Mouse (Mus musculus): ENCODE measurements at regions not wholly inside any gene's neighbourhood (a gene's known extent, or its start where the extent isn't known, plus 50 kb on each side); places are given as distances from the start of the nearest gene placed in this dataset.
A peak's percentile ranks its signal among the peaks of the same experiment; 100 is the strongest.
"Not testable (repeated sequence)": the region's sequence is repeated elsewhere in the genome, so short reads cannot be mapped to it uniquely, and the experiment has no call there.

GRCm38 (mm10) chr14:116586742-116587141 is 338.4 kb upstream of the Gpc6 start:
- no peak for DNase-seq
- intact Hi-C loops (cut with DNase I): no loop called here

GRCm38 (mm10) chr14:116589529-116589928 is 335.6 kb upstream of the Gpc6 start:
- DNase-seq: no peak
- intact Hi-C loops (cut with DNase I): no loop called here

- intact Hi-C loops (cut with DNase I): no loop called here
- DNase-seq: no peak
These were observed 335.0 kb upstream of the Gpc6 start for GRCm38 (mm10) chr14:116590111-116590510.

- DNase-seq: no peak
- intact Hi-C loops (cut with DNase I): no loop called here
These were observed 317.0 kb upstream of the Gpc6 start for GRCm38 (mm10) chr14:116608130-116608529.

- DNase-seq: no peak
- intact Hi-C loops (cut with DNase I): no loop called here
These were observed 313.9 kb upstream of the Gpc6 start for GRCm38 (mm10) chr14:116611210-116611609.

GRCm38 (mm10) chr14:116632181-116632580 is 292.9 kb upstream of the Gpc6 start:
- intact Hi-C loops (cut with DNase I): no loop called here
- no peak for DNase-seq

GRCm38 (mm10) chr14:116642091-116642490 is 283.0 kb upstream of the Gpc6 start:
- DNase-seq: no peak
- intact Hi-C loops (cut with DNase I): no loop called here

- intact Hi-C loops (cut with DNase I): no loop called here
- DNase-seq: no peak
These were observed 273.2 kb upstream of the Gpc6 start for GRCm38 (mm10) chr14:116651897-116652296.

- intact Hi-C loops (cut with DNase I): no loop called here
- DNase-seq: no peak
These were observed 241.2 kb upstream of the Gpc6 start for GRCm38 (mm10) chr14:116683909-116684308.

GRCm38 (mm10) chr14:116697675-116698074 is 227.4 kb upstream of the Gpc6 start:
- intact Hi-C loops (cut with DNase I): no loop called here
- DNase-seq: no peak

GRCm38 (mm10) chr14:116698437-116698836 is 226.7 kb upstream of the Gpc6 start:
- DNase-seq: no peak
- intact Hi-C loops (cut with DNase I): no loop called here

GRCm38 (mm10) chr14:116734596-116734995 is 190.5 kb upstream of the Gpc6 start:
- intact Hi-C loops (cut with DNase I); DNase-seq: not testable (repeated sequence)

GRCm38 (mm10) chr14:116754438-116755157 is 170.5 kb upstream of the Gpc6 start:
- intact Hi-C loops (cut with DNase I): no loop called here

GRCm38 (mm10) chr14:116761429-116761828 is 163.7 kb upstream of the Gpc6 start:
- no peak for DNase-seq
- intact Hi-C loops (cut with DNase I): no loop called here

More at GRCm38 (mm10) chr14:116754438-116755157, 170.5 kb upstream of the Gpc6 start:
- DNase-seq: no peak

- DNase-seq: no peak
- intact Hi-C loops (cut with DNase I): no loop called here
These were observed 154.0 kb upstream of the Gpc6 start for GRCm38 (mm10) chr14:116771120-116771519.

GRCm38 (mm10) chr14:116771671-116772070 is 153.4 kb upstream of the Gpc6 start:
- DNase-seq: no peak
- intact Hi-C loops (cut with DNase I): no loop called here

- intact Hi-C loops (cut with DNase I): no loop called here
- no peak for DNase-seq
These were observed 145.5 kb upstream of the Gpc6 start for GRCm38 (mm10) chr14:116779661-116780060.

- DNase-seq: no peak
These were observed 141.3 kb upstream of the Gpc6 start for GRCm38 (mm10) chr14:116783840-116784239.

GRCm38 (mm10) chr14:116806504-116806903 is 118.6 kb upstream of the Gpc6 start:
- intact Hi-C loops (cut with DNase I): no loop called here
- no peak for DNase-seq

More at GRCm38 (mm10) chr14:116783840-116784239, 141.3 kb upstream of the Gpc6 start:
- intact Hi-C loops (cut with DNase I): no loop called here

- intact Hi-C loops (cut with DNase I): no loop called here
- no peak for DNase-seq
These were observed 116.5 kb upstream of the Gpc6 start for GRCm38 (mm10) chr14:116808581-116808980.

- intact Hi-C loops (cut with DNase I): no loop called here
- peak; percentile 42 for DNase-seq
These were observed 114.3 kb upstream of the Gpc6 start for GRCm38 (mm10) chr14:116810661-116811345.

GRCm38 (mm10) chr14:116837235-116837634 is 87.9 kb upstream of the Gpc6 start:
- DNase-seq: no peak
- intact Hi-C loops (cut with DNase I): no loop called here
